Mouse (Mus musculus): ENCODE measurements around the gene Mtx1.
"Not testable (repeated sequence)": the region's sequence is repeated elsewhere in the genome, so short reads cannot be mapped to it uniquely, and the experiment has no call there.

Mtx1 gene

DNA sequence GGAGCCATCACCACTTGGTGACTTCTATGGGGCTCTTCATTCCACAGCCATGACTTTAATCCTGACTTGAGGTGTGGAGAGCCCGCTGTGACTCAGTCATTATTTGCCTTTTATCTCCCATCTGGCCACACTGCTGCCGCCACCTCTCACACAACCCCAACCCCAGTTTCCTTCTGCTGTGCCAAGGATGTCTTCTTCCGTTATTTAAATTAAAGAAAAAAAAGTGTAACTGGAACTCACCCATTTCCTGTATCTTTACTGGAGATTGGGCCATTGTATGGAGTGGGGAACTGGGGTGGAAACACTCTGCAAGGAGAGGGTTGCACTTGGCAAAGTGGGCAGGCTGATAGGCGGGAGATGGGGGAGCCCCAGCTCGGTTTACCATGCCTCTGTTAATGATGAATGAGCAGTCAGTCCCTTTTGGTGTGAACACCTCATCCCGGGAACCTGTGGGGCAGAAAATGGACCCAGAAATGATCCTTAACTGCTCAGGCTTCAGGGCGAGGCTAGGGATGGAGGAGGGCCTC lies 44.3 kb downstream of the Mtx1 start:
- DNase-seq, result no peak

DNA sequence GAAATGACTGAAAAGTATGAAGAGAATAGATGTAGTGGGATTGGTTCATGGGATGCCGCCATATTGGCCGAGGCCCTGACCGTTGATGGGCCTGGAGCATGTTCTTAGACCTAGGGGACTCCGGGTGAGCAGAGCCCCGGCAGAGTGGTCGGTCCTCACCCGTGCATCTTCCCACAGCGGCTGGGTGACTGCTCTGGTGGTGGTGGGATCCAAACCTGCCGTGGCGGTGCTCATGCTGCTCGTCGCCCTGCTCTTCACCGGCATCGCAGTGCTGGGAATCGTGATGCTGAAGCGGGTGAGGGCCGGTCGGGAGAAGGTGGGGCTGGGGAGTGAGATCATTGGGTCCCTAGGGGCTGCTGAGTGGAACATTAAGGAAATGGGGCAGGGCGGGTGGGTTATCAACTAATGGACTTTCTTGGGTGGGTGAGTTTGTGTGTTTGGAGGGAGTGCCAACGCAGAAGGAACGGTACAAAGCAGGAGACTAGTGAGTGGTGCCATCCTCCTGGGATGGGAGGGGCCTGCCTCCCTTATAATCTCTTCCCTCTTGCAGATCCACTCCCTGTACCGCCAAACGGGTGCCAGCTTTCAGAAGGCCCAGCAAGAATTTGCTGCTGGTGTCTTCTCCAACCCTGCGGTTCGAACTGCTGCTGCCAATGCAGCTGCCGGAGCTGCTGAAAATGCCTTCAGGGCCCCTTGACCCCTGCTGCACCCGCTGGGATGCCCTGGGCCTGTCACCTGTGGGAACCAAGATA lies 45.0 kb downstream of the Mtx1 start:
- no peak for DNase-seq

DNA sequence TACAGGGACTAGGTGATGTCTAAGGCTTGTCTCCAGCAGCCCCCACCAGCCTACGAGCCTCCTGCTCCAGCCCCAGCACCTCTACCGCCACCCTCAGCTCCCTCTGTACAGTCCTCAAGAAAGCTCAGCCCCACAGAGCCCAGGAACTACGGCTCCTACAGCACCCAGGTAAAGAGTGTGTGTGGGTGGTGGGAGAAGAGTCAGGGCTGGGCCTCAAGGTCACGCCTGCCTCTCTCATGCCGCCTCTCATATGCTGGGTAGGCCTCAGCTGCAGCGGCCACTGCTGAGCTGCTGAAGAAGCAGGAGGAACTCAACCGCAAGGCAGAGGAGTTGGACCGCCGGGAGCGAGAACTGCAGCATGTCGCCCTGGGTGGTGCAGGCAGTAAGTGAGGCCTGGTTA lies 47.8 kb downstream of the Mtx1 start:
- DNase-seq, result no peak

DNA sequence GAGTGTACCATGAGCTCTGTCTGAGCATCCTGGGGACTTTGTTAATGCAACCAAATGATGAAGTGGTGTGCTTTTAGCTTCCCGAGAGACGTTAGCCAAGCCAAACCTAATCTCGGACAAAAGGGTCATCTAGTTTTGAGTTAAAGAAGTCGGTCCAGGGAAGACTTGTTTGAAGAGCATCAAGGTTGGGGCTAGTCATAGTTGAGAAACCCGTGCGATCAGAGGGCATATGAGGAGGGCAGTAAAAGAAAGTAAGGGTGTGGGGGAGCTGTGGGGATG lies 48.8 kb downstream of the Mtx1 start:
- DNase-seq, result no peak

DNA sequence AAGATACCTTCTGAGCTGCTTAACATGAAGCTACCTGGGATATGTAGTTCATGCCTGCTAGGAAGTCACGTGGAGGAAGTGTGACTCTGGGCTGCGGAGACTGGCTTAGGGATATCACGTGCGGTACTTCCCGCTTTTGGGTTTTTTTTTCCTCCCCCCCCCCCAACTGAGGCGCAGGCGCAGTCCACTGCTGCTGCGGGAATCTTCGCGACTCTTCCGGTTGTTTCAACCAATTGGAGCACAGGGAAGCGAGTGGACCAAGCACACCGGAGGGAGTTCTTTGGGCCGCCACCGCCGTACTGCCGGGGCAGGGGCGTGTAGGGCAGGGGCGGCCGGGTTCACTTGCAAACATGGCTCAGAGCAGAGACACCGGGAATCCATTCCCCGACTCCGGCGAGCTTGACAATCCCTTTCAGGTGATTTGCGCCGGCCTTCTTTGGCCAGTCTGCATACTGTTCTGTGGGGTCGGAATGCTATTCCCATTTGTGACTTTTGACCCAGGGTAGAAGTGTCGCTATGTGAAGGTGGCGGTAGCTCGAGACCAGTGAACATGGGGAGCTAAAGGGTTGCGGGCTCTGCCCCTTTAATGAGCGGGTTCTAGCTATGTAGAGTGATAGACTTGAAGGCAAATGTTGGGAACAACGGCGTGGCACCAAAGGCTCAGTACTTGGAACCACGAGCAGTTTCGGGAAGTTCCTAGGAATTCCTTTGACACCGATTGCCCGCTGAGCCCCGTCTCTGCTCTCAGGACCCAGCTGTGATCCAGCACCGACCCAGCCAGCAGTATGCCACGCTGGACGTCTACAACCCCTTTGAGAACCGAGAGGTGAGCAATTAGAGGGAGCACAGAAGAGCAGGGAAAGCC lies 49.4 kb downstream of the Mtx1 start, which contains the start of gene Scamp3:
Gene Scamp3 (plus strand): TSS at position 232 of the 865 bp plus-strand sequence.
- DNase-seq, result peak; percentile 83

DNA sequence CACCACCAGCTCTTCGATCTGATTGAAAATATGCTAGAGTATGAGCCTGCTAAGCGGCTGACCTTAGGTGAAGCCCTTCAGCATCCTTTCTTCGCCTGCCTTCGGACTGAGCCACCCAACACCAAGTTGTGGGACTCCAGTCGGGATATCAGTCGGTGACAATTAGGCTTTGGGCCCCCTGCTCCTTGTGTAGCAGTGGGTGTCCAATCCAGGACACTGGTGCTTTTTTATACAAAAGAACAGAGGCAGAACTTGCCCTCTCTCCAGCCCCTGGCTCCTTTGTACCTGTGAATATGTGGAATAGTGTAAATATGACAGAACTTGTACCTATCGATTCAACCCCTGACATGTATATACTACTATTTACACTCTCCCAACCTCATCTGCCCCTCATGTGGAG lies 50.5 kb downstream of the Mtx1 start:
- no peak for DNase-seq

DNA sequence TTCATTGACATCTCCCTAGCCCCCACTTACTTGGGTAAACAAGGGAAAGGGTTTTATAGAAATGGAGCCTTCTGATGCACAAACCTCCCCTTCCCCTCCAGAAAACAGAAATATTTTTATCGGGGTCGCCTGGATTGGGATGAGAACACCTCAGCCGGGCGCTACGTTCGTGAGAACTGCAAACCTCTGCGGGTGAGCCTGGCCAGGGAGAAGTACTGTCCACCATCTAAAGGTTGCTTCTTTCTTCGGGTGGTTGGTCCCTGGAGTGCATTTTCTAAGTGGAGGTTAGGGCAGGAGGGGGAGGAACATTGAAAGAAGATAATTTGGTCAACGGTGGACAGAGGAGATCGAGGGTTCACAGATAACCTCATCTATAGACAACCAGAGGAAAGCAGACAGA lies 51.3 kb downstream of the Mtx1 start:
- no peak for DNase-seq

DNA sequence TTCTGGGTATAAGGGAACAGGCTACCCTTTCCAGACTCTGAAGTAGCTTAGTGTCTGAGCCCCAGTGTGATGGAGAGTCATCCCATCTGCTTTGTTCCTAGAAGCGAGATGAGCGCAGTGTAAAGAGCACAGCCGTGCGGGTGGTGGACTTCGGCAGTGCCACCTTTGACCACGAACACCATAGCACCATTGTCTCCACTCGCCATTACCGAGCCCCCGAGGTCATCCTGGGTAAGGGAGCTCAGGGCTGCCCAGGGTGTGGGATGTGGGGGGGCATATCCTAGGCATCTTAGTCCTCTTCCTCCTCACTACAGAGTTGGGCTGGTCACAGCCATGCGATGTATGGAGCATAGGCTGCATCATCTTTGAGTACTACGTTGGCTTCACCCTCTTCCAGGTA lies 52.0 kb downstream of the Mtx1 start:
- DNase-seq, result no peak

DNA sequence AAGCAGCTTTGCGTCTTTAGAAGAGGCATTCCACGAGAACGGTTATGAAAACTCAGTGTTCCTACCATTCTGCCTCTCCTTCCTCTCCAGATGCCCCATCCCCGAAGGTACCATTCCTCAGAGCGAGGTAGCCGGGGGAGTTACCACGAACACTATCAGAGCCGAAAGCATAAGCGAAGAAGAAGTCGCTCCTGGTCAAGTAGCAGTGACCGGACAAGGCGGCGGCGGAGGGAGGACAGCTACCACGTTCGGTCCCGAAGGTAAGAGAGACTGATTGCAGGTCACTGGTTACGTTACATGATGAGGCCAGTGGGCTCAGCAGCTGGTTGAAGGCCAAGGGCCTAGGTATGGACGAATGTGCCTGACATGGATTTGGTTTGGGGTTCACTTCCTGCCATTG lies 59.9 kb downstream of the Mtx1 start:
- no peak for DNase-seq

DNA sequence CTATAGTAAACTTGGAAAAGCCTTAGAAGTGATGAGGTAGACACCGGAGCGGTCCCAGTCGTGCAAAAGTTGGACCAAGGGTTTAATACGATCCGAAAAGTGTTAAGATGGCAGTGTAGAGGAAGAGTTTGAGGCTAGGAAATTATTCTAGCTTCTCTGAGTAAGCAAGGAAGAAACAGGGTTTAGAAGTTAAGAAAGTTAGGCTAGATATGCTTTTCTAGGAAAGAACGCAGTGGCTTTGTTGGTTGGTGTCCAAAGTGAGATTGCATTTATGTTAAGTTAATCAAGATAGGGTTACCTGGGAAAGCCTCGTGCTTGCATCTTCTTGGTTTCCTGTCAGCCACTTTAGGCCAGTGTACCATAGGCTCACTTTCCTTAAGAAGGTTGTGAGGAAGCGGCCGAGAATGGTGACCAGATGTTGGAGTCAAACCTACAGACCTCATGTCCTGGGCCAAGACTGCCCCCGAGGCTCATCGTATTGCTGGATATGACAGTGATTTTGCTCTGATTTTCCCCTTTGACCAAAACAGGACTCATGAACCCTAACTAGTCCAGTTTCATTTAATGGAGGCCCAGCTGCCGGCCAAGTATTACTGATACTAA lies 61.5 kb downstream of the Mtx1 start:
- DNase-seq, result no peak

DNA sequence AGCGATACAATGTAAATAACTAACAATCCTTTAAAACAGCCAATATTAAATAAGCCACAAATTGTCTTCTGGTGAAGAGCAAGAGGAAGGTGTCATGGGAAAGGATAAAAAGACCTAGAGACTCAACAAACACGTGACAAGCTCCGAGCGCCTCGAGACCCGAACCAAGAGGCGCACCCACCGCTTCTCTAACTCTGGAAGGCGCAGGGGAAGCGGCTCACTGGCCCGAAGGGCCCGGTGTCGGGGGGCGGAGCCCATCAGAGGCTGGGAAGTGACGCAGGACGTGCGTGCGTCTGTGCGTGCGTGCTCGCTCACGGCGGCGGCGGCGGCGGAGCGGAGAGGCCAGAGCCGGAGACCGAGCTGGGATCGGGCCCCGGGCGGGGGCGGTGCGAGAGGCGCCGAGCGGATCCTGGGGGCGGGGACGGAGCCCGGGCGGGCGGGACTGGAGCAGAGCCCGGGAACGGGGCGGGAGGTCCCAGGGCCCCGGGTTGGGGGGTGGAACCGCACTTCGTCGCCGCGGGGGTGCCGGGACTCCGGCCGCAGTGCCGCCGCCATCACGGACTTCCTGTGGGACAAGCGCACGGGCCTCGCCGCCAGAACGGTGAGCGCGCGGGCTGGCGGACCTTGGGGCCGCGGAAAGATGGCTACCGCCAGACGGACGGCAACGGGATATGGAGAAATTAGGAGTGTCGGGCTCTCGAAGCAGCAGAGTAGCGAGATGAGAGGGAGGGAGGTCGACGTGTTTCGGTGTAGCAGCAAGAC lies 62.2 kb downstream of the Mtx1 start, which contains the start of gene Clk2:
Gene Clk2 (plus strand): TSS at position 290 of the 762 bp plus-strand sequence.
- peak; percentile 97 for DNase-seq

DNA sequence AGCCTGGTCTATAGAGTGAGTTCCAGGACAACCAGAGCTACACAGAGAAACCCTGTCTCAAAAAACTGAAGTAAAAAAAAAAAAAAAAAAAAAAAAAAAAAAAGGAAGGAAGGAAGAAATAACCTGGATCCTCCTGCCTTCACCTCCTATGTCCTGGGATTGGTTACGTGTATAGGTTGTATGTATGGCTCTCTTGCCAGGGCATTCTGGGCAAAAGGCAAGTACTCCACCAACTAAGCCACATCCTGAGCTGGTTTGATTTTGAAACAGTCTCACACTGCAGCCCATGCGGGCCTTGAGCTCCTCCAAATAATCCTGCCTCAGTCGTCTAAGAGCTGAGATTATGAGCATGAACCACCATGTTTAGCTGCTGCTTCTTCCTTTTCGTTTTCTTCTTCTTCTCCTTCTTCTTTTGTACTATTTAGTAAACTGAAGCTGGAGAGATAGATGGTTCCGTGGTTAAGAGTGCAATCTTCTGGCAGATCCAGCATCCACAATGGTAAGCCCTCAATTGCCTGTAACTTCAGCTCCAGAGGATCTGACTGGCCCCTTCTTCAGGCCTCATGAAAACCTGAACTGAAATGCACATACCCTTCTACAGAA lies 63.1 kb downstream of the Mtx1 start:
- DNase-seq, result peak; percentile 32

DNA sequence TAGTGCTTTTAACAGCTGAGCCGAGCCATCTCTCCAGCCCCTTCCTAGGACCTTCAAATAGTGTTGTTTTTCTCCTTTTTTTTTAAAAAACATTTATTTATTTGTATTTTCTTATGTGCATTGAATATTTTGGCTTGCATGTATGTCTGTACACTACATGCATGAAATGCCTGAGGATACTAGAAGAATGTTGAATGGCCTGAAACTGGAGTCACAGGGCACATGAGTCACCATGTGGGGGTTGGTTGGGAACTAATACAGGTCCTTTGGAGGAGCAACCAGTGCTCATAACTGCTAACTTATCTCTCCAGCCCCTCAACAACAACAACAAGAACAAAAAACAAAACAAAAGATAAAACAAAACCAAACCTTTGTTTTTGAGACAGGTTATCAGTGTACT lies 63.8 kb downstream of the Mtx1 start:
- DNase-seq, result no peak

DNA sequence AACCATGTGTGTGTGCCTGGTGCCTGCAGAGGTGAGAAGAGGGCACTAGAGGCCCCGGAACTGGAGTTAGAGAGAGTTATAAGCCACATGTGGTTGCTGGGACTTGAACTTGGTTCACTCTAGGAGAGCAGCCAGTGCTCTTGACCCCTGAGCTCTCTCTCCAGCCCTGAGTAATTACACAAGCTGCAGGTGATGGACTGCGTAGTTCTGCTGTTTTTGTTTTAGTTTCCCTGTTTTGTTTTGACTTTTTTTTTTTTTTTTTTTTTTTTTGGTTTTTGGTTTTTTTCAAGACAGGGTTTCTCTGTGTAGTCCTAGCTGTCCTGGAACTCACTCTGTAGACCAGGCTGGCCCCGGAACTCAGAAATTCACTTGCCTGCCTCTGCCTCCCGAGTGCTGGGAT lies 65.1 kb downstream of the Mtx1 start:
- DNase-seq, result no peak

DNA sequence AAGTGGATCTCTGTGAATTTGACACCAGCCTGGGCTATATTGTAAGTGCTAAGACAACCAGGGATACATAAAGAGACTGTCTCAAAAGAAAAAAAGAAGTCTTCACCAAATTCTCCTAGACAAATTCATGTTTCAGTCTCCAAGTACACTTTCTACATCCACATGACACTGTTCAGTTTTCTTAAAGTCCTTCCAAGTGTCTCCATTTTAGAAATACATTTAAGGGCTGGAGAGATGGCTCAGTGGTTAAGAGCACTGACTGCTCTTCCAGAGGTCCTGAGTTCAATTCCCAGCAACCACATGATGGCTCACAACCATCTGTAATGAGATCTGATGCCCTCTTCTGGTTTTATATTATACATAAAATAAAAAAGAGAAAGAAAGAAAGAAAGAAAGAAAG lies 65.7 kb downstream of the Mtx1 start:
- not testable (repeated sequence) for DNase-seq

DNA sequence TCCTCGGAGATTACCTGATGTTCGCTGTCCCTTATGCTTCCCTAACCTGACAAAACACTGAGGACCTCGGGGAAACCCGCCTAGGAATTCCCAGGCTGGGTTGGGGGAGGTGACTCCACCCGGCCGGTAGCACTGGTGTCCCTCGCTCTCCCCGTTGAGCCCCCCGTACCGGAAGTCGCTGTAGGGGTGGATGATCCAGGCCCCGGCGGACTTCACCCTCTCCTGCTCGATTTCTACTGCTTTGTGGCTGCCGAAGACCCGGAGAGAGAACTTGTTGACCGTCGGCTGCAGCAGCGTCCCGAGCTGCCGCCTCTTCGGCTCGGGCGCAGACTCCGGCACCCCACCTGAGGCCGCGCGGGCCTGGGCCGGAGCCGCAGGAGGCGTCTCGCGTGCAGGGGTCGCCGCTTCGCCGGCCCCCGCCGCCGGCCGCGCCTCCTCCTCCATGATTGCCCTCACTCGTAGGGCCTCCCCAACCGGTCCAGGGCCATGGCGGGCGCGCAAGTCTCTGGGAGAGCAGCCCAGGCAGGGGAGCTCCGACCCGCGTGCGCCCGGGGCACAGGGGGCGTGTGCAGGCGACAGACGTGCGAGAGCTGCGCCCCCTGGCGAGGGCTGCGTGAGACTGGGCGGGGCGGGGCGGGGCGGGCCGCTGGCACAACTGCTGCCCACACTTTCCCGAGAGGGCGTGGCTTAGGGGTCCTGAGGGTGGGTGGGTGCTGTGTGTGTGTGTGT lies 67.1 kb downstream of the Mtx1 start, which contains the start of gene Hcn3:
Gene Hcn3 (minus strand): TSS at position 581 of the 729 bp plus-strand sequence.
- DNase-seq, result peak; percentile 87

DNA sequence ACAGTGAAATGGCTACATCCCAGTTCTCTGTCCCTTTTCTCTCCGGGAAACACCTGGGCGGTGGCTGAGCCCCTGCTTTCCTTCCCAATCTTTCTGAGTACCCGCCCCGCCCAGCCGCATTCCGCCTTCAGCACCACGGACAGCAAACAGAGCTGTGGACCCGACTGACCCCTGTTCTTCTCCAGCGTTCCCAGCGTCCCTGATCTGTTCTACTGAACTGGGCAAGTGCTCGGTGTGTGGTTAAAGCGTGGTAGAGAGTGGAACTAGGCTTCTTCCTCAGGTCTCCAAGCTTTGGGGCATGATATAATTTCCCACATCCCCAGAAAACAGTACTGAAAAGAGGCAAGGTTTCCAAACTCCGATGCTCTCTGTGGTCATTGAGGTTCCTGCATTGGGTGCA lies 67.7 kb downstream of the Mtx1 start:
- peak; percentile 56 for DNase-seq
